In the genomic region with DNA sequence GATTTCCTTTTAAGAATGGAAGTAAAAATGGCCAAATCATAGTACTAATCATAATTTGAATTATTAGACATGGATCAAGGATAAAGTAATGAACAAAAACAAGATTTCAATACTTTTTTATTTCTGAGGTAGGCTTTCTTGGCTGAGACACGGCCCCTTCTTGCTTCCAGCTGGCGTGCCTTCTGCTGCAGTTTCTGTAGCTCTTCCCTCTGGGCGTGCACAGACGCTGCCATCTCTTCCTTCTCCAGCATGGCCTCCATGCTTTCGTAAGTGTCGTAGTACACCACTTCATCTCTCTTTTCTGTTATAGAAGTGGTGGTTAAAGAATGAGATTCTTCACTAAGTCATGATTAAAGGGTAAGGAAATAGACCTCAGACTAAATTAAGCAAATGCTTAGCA, we compare ENCODE assay signal across 9 mouse cellular contexts. TPM values are rescaled to one million over a fixed set of nuclear protein-coding genes. Genes with fewer than 3 reads are reported as not detected.
DNase-seq lines count a peak whose midpoint lies in the region.
"Had no signal": no experiment of that assay in that cellular context is flagged by ENCODE, and none has a peak within 500 bp of the region (broad histone marks: within the 10 kb centered on the region; RNA-seq: fewer than 3 reads in every experiment).

No protein-coding gene starts in this region.

- DNase-seq in right cerebral cortex, adult 18-20 months: peak; percentile 33
- no peak for DNase-seq in right cerebral cortex, postnatal 36 days (ENCODE audit: low spot score in 2 of 2)
- peak; percentile 83 to 86 for DNase-seq in cerebellum, postnatal 10 days
- DNase-seq in layer of hippocampus, adult 9-11 months: peak; percentile 52
- DNase-seq in kidney, postnatal 36 days: no peak
- DNase-seq in kidney, adult 11 months: no peak
- DNase-seq in gastrocnemius, postnatal 4 days (ENCODE audit: low spot score in 2 of 2): no peak
- DNase-seq: kidney, adult 2 months; thymus, adult 18-20 months had no signal

RNA-seq across cellular contexts. Expression of gene Jmy, which starts 46.3 kb away (rescaled TPM):
- total RNA-seq in gastrocnemius, postnatal 4 days (2021): 10 to 100 TPM; 23.2 to 25.2 TPM

Comparison
In these comparisons a context has a peak if more than half of its experiments do, and no peak if none do; other contexts are left out.
1. DNase-seq: peak in right cerebral cortex, adult 18-20 months (single experiment), cerebellum, postnatal 10 days (2 of 2) and layer of hippocampus, adult 9-11 months (single experiment); none in right cerebral cortex, postnatal 36 days (0 of 2), kidney, postnatal 36 days (0 of 2), kidney, adult 11 months (single experiment) and gastrocnemius, postnatal 4 days (0 of 2).